Mouse (Mus musculus): Measurements from ENCODE around the gene Gtf3c4.

Gene Gtf3c4

GRCm38 (mm10) chr2:28839501-28840221 is 499 bp downstream of the Gtf3c4 start:
- Histone ChIP-seq H3K27me3 (ENCODE audit: control insufficient read depth, insufficient read depth, low read length, poor library complexity, severe bottlenecking) (no peaks in the 10 kb centered on the region), H3K36me3 (ENCODE audit: control insufficient read depth, insufficient read depth, low read length, poor library complexity, severe bottlenecking) (no peaks in the 10 kb centered on the region)
- no peak for DNase-seq (ENCODE audit: low read depth, low spot score)

- no peaks in the 10 kb centered on the region for H3K27me3 ChIP-seq (ENCODE audit: control insufficient read depth, insufficient read depth, low read length, poor library complexity, severe bottlenecking)
- no peak for DNase-seq (ENCODE audit: low read depth, low spot score)
- H3K36me3 ChIP-seq (ENCODE audit: control insufficient read depth, insufficient read depth, low read length, poor library complexity, severe bottlenecking): peaks cover 2% of the 10 kb centered on the region
Measured at GRCm38 (mm10) chr2:28836181-28836940, 3.8 kb downstream of the Gtf3c4 start.

- no peaks in the 10 kb centered on the region for H3K27me3 ChIP-seq (ENCODE audit: control insufficient read depth, insufficient read depth, low read length, poor library complexity, severe bottlenecking)
- peaks cover 7% of the 10 kb centered on the region for H3K36me3 ChIP-seq (ENCODE audit: control insufficient read depth, insufficient read depth, low read length, poor library complexity, severe bottlenecking)
- DNase-seq (ENCODE audit: low read depth, low spot score): no peak
Measured at GRCm38 (mm10) chr2:28829265-28829664, 10.9 kb downstream of the Gtf3c4 start.

- no peak for DNase-seq (ENCODE audit: low read depth, low spot score)
- H3K27me3 ChIP-seq (ENCODE audit: control insufficient read depth, insufficient read depth, low read length, poor library complexity, severe bottlenecking): no peaks in the 10 kb centered on the region; the same call in 1 of the 2 replicates
- H3K36me3 ChIP-seq (ENCODE audit: control insufficient read depth, insufficient read depth, low read length, poor library complexity, severe bottlenecking): no peaks in the 10 kb centered on the region
Measured at GRCm38 (mm10) chr2:28818866-28819265, 21.3 kb downstream of the Gtf3c4 start.

- DNase-seq (ENCODE audit: low read depth, low spot score): no peak
- no peaks in the 10 kb centered on the region for H3K27me3 ChIP-seq (ENCODE audit: control insufficient read depth, insufficient read depth, low read length, poor library complexity, severe bottlenecking)
- no peaks in the 10 kb centered on the region for H3K36me3 ChIP-seq (ENCODE audit: control insufficient read depth, insufficient read depth, low read length, poor library complexity, severe bottlenecking)
Measured at GRCm38 (mm10) chr2:28810260-28811013, 29.7 kb downstream of the Gtf3c4 start.

GRCm38 (mm10) chr2:28808841-28809240 is 31.3 kb downstream of the Gtf3c4 start:
- no peaks in the 10 kb centered on the region for H3K27me3 ChIP-seq (ENCODE audit: control insufficient read depth, insufficient read depth, low read length, poor library complexity, severe bottlenecking)
- DNase-seq (ENCODE audit: low read depth, low spot score): no peak
- H3K36me3 ChIP-seq (ENCODE audit: control insufficient read depth, insufficient read depth, low read length, poor library complexity, severe bottlenecking): no peaks in the 10 kb centered on the region

GRCm38 (mm10) chr2:28803406-28803805 is 36.8 kb downstream of the Gtf3c4 start:
- Histone ChIP-seq H3K27me3 (ENCODE audit: control insufficient read depth, insufficient read depth, low read length, poor library complexity, severe bottlenecking) (no peaks in the 10 kb centered on the region), H3K36me3 (ENCODE audit: control insufficient read depth, insufficient read depth, low read length, poor library complexity, severe bottlenecking) (no peaks in the 10 kb centered on the region)
- DNase-seq (ENCODE audit: low read depth, low spot score): no peak

- Histone ChIP-seq H3K36me3 (ENCODE audit: control insufficient read depth, insufficient read depth, low read length, poor library complexity, severe bottlenecking) (no peaks in the 10 kb centered on the region), H3K27me3 (ENCODE audit: control insufficient read depth, insufficient read depth, low read length, poor library complexity, severe bottlenecking) (no peaks in the 10 kb centered on the region)
- DNase-seq (ENCODE audit: low read depth, low spot score): no peak
Measured at GRCm38 (mm10) chr2:28799575-28799974, 40.6 kb downstream of the Gtf3c4 start.

- no peaks in the 10 kb centered on the region for H3K36me3 ChIP-seq (ENCODE audit: control insufficient read depth, insufficient read depth, low read length, poor library complexity, severe bottlenecking)
- no peaks in the 10 kb centered on the region for H3K27me3 ChIP-seq (ENCODE audit: control insufficient read depth, insufficient read depth, low read length, poor library complexity, severe bottlenecking)
Measured at GRCm38 (mm10) chr2:28798390-28798789, 41.8 kb downstream of the Gtf3c4 start.

GRCm38 (mm10) chr2:28797490-28798106 is 42.6 kb downstream of the Gtf3c4 start:
- DNase-seq (ENCODE audit: low read depth, low spot score): no peak
- Histone ChIP-seq H3K36me3 (ENCODE audit: control insufficient read depth, insufficient read depth, low read length, poor library complexity, severe bottlenecking) (no peaks in the 10 kb centered on the region), H3K27me3 (ENCODE audit: control insufficient read depth, insufficient read depth, low read length, poor library complexity, severe bottlenecking) (no peaks in the 10 kb centered on the region)

More at GRCm38 (mm10) chr2:28798390-28798789, 41.8 kb downstream of the Gtf3c4 start:
- no peak for DNase-seq (ENCODE audit: low read depth, low spot score)

- H3K36me3 ChIP-seq (ENCODE audit: control insufficient read depth, insufficient read depth, low read length, poor library complexity, severe bottlenecking): no peaks in the 10 kb centered on the region
- H3K27me3 ChIP-seq (ENCODE audit: control insufficient read depth, insufficient read depth, low read length, poor library complexity, severe bottlenecking): no peaks in the 10 kb centered on the region
- no peak for DNase-seq (ENCODE audit: low read depth, low spot score)
Measured at GRCm38 (mm10) chr2:28796298-28796697, 43.9 kb downstream of the Gtf3c4 start.

- Histone ChIP-seq H3K27me3 (ENCODE audit: control insufficient read depth, insufficient read depth, low read length, poor library complexity, severe bottlenecking) (no peaks in the 10 kb centered on the region), H3K36me3 (ENCODE audit: control insufficient read depth, insufficient read depth, low read length, poor library complexity, severe bottlenecking) (no peaks in the 10 kb centered on the region)
- DNase-seq (ENCODE audit: low read depth, low spot score): no peak
Measured at GRCm38 (mm10) chr2:28794623-28795022, 45.5 kb downstream of the Gtf3c4 start.

GRCm38 (mm10) chr2:28792931-28793610 is 47.1 kb downstream of the Gtf3c4 start:
- no peak for DNase-seq (ENCODE audit: low read depth, low spot score)
- no peaks in the 10 kb centered on the region for H3K27me3 ChIP-seq (ENCODE audit: control insufficient read depth, insufficient read depth, low read length, poor library complexity, severe bottlenecking)
- H3K36me3 ChIP-seq (ENCODE audit: control insufficient read depth, insufficient read depth, low read length, poor library complexity, severe bottlenecking): no peaks in the 10 kb centered on the region

GRCm38 (mm10) chr2:28787067-28787619 is 53.0 kb downstream of the Gtf3c4 start:
- Histone ChIP-seq H3K36me3 (ENCODE audit: control insufficient read depth, insufficient read depth, low read length, poor library complexity, severe bottlenecking) (no peaks in the 10 kb centered on the region), H3K27me3 (ENCODE audit: control insufficient read depth, insufficient read depth, low read length, poor library complexity, severe bottlenecking) (no peaks in the 10 kb centered on the region)
- DNase-seq (ENCODE audit: low read depth, low spot score): no peak
